Mouse (Mus musculus) CD4-positive, CD25-positive, alpha-beta regulatory T cell, adult 2 months (primary cell): Measurements from ENCODE around the gene Hsf2bp.

Experiments
- DNase-seq: peaks from one replicate; pipeline ENCODE4 v3.0.0-alpha.2; 2012; ENCODE audit warnings: low read depth, low spot score

Gene Hsf2bp

DNA sequence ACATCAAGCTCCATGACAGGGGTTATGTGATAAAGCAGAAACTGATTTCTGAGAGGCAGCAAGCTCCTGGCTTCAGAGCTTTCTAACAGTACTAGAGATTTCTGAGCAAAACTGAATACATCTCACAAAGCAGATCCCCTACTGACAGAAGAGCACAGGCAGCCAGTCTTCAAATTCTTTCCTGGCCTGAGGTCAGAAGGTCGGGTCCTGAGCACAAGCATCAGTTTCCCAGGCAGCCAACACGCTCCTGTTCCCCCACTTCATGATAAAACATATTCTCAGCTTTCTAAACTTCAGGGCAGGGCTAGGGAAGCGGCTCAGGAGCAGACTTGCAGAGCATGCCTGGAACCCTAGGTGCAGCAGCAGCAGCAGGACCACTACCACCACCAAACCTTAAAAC, 52.7 kb downstream of the Hsf2bp start:
- DNase-seq = no peak

DNA sequence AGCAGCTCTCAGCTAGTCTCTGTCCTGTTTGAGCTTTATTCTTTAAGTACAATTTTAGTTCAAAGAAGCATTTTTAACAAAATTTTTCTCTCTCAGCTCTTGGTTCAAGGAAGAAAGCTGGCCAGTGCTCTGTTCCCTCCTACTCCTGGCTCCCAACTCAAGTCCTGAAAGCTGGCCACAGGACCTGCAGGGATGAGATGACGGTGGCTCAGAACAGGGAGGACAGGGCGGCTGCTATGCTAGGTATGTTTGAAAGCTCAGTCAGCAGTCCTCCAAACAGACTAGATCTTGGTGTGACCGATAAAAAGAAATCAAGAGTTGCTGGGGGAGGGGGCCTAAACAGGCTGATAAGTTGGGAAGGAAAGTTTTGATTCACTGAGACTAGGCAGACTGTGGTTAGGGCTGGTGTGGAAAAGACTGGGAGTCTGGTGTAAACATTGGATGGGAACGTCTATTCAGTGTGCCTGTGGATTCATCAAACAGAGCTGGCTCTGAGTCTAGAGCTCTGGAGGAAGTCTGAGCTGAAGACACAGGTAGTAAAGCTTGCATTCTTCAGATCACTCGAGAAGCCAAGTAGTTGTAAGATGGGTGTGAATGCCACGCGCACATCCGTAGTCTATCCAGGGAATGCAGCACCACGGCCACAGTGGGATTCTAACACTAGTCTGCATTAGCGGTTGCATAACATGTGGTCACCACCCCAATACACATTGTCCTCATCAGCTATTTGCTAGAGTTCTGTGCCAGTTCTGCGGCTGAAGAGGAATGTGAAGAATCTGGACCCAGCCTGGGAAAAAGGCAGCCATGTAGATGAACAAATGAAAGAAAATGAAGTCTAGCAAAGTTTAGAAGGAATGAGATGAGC, 53.6 kb downstream of the Hsf2bp start:
- no peak for DNase-seq

DNA sequence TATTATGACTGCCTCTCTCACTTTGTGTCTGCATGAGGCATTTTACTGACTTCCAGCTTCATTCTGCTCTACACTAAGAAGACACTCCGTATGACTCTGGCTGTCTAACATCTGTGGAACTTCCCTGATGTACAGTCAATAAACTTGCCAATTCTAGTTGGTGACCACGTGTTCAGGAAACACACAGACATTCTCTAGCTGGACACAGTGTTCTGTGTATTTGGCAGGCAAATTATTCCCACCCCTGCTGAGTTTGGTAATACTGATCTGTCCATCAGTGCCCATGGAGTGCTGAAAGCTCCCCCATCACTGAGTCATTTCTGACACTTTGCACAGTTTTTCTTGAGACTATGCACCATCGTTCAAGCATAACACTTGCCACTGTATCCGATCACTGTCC, 56.3 kb downstream of the Hsf2bp start:
- no peak for DNase-seq

DNA sequence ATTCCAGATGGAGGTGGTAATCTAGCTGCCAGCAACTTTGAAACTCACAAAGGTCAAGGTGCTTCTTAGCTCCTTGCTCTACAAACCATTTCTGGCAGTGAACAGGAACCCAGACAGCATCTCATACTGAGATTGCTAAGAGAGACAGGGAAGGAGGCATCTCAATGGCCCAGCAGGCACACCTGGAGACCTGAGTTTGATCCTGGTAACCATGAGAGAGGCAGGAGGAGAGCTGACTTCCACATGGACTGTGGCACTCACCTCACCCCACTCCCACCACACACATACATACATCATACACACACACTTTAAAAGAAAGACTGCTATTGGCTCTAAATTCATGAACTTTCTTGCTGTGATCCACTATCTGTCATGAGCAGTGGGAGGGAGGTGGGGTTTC, 59.0 kb downstream of the Hsf2bp start:
- no peak for DNase-seq

DNA sequence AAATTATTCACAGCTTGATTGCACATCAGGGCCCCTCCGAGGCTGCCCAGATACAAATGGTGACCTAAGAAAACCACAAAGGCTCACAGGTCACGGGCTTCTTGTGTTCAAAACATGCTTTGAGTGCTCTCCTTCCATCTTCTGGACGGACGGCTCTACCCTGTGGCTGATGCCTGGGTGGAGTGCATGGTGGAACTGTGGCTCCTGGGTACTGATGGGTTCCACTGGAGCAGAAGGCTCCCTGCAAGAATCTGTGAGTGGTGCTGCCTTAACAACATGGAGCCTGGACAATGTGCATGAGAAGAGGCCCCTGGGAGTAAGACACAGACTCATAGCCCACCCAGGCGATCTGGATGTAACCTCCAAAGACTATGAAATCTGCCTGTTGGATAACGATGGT, 59.6 kb downstream of the Hsf2bp start:
- DNase-seq = no peak

DNA sequence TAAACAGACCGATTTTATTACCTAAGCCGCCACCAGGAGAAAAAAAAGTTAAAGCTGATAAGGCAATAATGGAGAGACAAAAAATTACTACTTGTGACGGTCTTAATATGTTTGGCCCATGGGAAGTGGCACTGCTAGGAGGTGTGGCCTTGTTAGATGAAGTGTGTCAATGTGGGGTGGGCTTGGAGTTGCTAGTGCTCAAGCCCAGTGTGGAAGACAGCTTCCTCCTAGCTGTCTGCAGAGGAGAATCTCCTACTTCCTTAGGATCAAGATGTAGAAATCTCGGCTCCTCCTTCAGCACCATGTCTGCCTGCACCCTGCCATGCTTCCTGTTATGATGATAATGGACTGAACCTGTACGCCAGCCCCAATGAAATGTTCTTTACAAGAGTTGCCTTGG, 61.5 kb downstream of the Hsf2bp start:
- no peak for DNase-seq

DNA sequence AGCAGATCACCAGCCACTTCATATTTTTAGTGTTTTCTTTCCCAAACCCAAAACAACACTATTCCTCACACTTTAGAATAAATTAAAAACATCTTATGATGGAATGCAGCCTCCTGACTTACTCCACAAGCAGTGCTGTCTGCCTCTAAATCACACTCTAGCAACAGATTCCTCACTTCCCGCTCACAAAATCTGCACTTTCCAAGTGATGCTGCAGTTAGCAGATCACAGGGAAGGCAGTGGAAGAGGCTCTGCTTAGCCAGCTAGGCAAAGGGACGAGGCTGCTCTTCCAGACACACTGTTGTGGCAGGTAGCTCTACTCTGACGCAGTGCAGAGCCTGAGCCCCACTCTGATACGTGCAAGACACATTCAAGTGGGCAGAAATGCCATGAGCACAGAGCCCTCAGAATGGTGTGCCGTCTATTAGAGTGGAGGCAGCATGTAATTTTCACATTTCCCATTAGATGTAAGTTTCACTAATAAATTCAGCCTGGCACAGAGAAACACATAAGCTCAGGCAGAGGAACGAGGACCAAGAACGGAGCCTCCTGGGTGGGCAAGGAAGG, 62.4 kb downstream of the Hsf2bp start:
- no peak for DNase-seq

DNA sequence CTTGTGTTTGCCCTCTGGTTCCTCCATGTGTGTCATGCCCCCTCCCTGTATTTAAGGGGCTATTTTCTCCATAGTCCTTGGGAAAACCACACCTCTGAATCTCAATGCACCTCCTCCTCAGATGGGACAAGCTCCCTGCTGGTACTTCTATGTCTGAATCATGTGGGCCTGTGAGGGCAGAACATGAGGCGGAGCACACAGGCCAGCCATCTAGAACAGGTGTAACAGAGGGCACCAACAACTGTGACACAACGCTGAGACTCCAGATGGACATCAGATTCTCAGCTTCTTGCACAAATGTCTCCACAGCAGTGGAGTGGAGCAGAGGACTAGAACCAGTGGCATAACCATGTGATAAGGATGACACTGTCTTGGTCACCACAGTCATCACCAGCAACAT, 65.3 kb downstream of the Hsf2bp start:
- no peak for DNase-seq

DNA sequence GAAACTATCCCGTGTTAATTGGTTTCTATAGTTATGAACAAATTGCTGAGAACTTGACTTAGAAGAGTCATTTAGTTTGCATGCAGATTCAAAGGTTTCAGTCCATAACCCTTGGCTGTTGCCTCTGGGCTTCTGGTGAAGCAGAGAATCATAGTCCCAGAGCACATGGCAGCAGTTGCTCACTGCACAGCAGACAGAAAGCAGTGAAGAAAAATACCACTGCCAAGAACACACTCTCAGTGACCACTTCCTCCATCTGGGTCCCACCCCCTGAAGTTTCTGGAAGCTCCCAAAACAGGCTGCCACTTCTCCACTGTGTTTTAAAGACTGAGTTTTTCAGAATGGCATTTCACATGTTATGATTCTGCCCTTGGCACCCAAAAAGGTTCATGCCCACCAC, 67.3 kb downstream of the Hsf2bp start:
- DNase-seq = no peak

DNA sequence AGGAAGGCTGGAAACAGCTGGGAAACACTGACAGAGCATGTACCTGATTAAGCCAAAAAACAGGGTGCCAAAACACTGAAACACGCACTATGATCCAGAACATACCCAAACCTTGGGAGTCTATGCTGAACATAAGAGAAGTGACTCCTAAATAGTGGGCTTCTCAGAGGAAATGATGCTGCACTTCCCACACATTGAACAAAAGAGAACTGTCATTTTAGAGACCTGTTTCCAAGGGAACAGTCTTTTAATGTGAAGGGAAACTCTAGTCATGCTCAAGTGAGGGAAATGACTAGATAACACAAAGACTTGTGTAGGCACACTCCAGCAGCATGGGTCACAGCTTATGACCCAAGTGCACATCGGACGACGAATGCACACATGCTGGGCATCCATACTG, 68.8 kb downstream of the Hsf2bp start:
- DNase-seq = no peak

DNA sequence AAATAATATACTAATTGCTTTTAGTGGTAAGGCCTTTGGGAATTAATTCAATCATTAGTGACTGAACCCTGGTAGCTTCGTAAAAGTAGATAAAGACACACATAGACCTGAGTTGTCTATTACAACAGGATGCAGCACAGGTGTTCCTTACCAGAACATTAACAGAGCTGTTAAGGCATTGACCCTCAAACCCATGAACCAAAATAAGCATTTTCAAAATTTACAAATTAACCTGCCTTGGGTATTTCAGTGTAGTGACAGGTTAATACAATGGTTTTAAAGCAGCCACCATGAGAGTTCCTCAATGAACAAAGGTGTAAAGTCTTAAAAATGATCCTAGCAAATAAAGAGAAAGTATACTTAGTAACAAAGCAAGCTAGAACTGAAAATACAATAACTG, 69.6 kb downstream of the Hsf2bp start:
- no peak for DNase-seq

DNA sequence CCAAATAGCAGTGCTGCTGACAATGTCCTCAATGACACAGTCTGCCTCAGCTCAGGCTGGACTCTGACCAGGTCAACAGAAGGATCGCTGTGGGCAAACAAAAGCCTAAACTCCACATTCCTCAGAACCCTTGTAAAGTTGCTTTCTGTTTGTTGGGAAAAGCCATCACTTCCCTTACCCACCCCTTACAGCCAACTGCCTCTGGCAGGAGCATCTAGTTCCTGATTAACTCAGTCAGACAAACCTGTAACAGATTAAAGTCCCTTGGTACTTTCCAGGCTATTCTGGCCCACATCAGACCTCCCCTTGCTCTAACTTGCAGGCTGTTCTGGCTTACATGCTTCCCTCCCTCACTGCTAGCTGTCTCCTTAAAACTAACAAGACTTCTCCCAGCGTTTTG, 70.5 kb downstream of the Hsf2bp start:
- no peak for DNase-seq

DNA sequence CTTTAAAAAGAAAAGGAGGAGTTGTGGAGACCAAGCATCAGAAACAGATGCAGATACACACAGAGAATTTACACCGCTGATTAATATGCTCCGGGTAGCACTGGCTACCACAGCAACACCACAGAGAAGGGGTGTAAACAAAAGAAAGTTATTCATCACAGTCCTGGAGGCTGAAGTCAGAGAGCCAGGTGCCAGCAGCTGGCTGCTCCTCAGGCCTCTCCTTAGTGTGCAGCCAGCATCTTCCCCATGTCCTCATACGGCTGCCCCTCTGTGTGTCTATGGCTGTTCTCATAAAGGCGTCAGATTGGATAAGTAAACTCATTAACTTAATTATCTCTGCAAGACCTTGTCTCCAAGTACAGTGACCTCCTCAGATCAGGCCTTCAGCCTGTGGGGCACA, 73.2 kb downstream of the Hsf2bp start:
- no peak for DNase-seq

DNA sequence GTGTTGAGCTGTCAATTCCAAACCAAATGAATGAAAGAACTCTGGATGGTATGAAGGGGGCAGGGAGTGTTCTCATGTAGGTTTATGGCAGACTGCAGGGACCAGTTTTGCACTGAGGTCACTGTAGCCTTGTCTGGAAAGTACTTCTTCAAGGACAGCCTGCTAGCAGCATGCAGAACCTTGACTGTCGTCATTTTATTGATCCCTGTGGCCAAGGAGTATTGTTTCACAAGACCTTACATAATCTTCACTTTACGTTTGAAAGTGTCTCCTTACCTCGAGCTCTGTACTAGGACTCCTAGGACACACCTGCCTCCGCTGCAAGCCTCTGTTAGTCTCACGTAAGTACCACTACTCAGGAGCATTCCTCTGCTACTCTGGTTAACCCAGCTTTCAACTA, 73.9 kb downstream of the Hsf2bp start:
- no peak for DNase-seq

DNA sequence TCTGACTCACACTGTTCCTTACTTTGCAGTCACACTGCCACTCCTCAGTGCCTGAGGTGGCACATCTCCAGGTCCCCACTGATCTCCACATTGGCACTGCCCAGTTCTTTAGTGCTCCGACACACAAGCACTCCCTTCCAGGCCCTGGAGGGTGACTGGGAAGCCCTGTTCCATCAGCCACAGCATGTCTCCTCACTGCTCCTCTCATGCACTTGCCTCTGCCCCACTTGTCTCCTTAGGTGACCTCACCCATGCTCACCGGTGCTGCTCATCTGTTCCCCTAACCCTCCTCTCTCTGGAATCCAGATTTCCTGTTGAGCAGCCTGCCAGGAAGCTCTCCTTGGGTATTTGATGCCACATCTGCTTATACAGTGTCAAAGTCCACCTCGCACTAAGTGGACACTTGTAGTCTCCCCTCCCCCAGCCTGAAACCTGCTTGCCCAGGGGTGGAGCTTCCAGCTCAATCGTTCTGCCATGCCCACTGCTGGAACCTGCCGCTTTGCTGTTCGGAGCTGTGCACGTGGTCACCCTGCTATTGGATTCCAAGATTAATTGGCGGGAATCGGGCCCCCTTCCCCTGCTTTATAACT, 81.5 kb downstream of the Hsf2bp start:
- DNase-seq = no peak

DNA sequence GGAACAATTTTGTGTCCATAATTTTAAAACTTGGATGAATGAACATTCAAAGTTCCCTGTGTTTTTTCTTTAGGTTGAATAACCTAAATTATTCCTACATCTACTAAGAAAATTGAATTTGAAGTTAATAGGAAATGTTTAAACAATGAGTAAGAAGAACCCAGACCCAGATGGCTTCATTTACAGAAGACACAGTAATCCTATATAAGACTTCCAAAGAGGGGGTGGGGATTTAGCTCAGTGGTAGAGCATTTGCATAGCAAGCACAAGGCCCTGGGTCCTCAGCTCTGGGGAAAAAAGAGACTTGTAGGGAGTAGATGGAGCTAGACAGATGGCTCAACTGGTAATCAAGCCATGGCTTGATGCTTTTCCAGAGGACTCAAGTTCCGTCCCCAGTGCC, 87.1 kb downstream of the Hsf2bp start:
- DNase-seq = no peak

DNA sequence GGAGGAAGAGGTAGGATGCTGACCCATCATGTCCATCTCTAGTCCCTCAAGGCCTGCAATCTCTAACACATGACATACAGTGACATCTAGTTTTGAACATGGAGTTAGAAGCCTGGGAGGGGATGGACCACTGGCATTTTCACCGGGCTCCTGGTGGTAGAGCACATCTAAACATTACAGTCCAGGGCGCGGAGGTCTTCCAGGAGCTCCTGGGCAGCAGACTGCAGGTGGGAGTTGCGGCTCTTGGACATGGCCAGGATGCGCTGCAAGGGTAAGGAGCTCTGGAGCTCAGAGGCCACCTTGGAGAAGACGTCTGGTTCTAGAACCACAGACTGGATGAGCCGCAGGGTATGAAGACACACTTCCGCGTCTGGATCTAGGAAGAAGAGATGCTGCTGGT, 89.7 kb downstream of the Hsf2bp start:
- DNase-seq = no peak

DNA sequence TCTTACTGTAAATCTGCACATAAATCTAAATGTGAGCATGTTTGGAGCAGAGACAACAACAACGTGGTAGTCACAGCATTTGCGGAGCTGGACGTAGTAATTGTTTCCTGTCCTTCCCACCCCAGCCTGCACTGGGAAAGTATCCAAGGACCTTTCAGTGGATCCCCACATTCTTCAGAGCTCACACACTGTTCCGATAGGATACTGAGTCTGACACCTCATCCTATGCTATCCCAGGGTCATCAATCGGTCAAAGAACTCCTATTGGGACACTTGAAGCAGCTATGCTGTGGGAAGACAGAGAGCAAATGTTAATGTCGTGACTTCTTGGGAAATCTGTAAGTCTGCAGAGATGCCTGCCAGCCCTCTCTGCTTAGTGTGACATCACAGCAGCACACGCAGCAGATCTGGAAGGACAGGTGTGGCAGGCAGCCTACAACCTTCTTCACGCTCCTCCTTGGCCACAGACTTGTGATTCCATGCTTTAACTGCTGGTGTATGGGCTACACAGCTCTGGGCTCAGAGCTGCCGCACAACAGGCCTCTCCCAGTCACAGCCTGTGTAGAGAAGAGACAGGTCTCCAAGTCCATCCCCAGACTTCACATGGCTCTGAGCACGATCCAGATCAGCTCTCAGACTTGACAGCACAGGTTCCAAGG, 92.1 kb downstream of the Hsf2bp start:
- DNase-seq = no peak

DNA sequence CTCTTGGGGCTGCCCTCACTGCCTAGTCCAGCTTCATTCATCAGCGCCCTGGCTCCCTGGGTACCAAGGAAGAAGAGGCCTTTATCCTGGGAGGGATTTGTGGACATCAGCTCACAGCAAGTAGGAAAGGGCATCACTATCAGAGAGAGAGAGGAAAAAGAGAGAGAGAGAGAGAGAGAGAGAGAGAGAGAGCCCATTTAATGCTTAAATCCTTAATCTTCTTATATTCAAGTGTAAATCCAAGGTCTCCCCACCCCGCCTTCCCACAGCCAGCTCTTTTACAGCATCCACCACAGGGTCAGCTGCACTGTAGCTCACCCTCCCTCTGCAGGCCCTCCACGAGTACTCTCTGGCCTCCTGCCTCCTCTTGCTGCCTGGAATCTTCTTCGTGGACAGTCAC, 94.5 kb downstream of the Hsf2bp start:
- no peak for DNase-seq

DNA sequence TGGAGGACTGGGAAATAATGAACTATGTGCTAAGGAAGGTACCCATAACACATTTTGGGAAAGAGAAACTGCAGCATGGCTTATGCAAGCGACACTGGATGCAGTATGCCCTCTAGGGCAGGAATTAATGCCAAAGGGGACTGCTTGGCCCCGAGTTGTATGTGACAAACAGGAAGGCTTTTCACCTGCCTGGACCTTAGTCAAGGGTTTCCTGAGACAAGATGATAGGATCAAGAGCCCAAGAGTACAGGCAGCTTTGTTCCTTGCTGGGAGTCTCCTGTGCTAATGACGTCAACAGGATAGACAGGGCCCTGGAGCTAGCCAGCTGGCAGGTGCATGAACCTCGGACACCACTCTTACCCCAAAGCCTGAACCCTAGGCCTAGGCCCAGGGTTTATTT, 95.5 kb downstream of the Hsf2bp start:
- DNase-seq = no peak

DNA sequence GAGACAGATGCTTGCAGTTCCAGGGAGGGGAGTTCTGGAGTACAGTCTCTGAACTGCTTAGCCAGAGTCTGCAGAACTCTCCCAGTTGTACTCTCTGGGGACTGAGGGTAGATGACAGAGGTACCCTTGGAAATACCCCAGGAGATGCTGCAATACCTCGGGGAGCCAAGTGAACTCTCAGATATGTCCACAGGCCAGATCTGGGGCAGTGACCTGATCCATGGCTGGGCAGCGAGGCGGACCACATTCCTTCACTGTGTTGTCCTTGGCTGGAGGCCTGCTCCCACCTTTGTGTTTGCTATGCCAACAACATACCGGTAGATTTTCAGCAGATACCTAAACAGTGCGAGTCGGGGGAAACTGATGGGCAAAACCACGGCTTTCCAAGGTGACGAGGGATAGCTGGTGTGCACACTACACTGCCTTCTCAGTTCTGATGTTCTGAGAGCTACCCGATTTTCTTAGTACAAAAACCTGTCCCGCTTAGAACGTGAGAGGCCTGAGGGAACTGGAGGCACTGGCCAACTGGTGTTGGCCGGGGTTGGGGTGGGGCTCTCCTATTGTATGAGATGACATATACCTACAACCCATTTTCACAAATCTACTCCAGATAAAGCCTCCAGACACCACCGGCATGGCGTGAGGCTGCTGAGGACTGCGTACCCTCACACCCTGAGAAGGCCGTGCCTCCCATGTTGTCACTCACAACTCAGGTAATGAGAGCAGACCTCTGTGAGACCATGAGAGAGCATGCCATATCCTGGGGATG, 96.7 kb downstream of the Hsf2bp start:
- DNase-seq = no peak
